ENCODE assay signal across 8 mouse cellular contexts in genomic region chr4:117390850-117391795, GRCm38 (mm10).
A peak's percentile ranks its signal among the peaks of the same experiment; 100 is the strongest.
DNase-seq lines count a peak whose midpoint lies in the region; ATAC-seq and TF ChIP-seq lines count a peak whose summit lies in the region.
"Had no signal": no experiment of that assay in that cellular context is flagged by ENCODE, and none has a peak within 500 bp of the region (broad histone marks: within the 10 kb centered on the region; RNA-seq: fewer than 3 reads in every experiment).

No protein-coding gene starts in this region.

- no peak for TF ChIP-seq CTCF in liver, postnatal 0 days (IDR thresholded peaks at IDR 0.05; ENCODE audit: low read depth)
- TF ChIP-seq CTCF in intestine, postnatal 0 days (IDR thresholded peaks at IDR 0.05; ENCODE audit: low read depth) = no peak

- no peak for TF ChIP-seq EP300 in liver, postnatal 0 days (IDR thresholded peaks at IDR 0.05; ENCODE audit: low read depth)

- H3K9ac ChIP-seq in liver, embryonic 12.5 days = no peak overlapping the region
- no peak overlapping the region for H3K9ac ChIP-seq in liver, postnatal 0 days (replicated peaks)
- no peak overlapping the region for H3K9ac ChIP-seq in intestine, postnatal 0 days (ENCODE audit: low read depth, low read length)
- no peak overlapping the region for H3K9ac ChIP-seq in neural tube, embryonic 13.5 days

- peaks cover 30% of the 10 kb centered on the region for H3K4me1 ChIP-seq in liver, embryonic 12.5 days
- H3K4me1 ChIP-seq in liver, postnatal 0 days (ENCODE audit: insufficient read depth) = no peaks in the 10 kb centered on the region
- peaks cover 35% of the 10 kb centered on the region for H3K4me1 ChIP-seq in forebrain, embryonic 10.5 days
- no peaks in the 10 kb centered on the region for H3K4me1 ChIP-seq in intestine, postnatal 0 days (replicated peaks; ENCODE audit: control insufficient read depth, insufficient read depth, low read length)
- H3K4me1 ChIP-seq in neural tube, embryonic 13.5 days (replicated peaks) = peaks cover 29% of the 10 kb centered on the region

- 38% methylated on average over 22 of the region's 22 CpGs for WGBS in liver, embryonic 12.5 days (ENCODE audit: insufficient replicate concordance)
- WGBS in liver, postnatal 0 days (ENCODE audit: insufficient replicate concordance) = 50% methylated on average over 22 of the region's 22 CpGs
- WGBS in forebrain, embryonic 10.5 days = 29% methylated on average over 22 of the region's 22 CpGs
- WGBS in intestine, postnatal 0 days = 38% methylated on average over 22 of the region's 22 CpGs
- WGBS in neural tube, embryonic 13.5 days = 17% methylated on average over 22 of the region's 22 CpGs

- DNase-seq in liver, postnatal 0 days = no peak
- no peak for DNase-seq in forebrain, embryonic 10.5 days (ENCODE audit: extremely low spot score, low spot score)
- no peak for DNase-seq in layer of hippocampus, adult 9-10 months (ENCODE audit: low spot score)
- DNase-seq: kidney, postnatal 25 days had no signal

- H3K27me3 ChIP-seq in liver, embryonic 12.5 days (replicated peaks) = peaks cover 10% of the 10 kb centered on the region; the same call in 1 of the 2 replicates
- H3K27me3 ChIP-seq in liver, postnatal 0 days (ENCODE audit: insufficient read depth, low read length) = no peaks in the 10 kb centered on the region
- H3K27me3 ChIP-seq in forebrain, embryonic 10.5 days (ENCODE audit: poor library complexity, severe bottlenecking) = peaks cover 79% of the 10 kb centered on the region
- peaks cover 14% of the 10 kb centered on the region; the same call in 1 of the 2 replicates for H3K27me3 ChIP-seq in intestine, postnatal 0 days (replicated peaks; ENCODE audit: control insufficient read depth, insufficient read depth, low read length)
- H3K27me3 ChIP-seq in neural tube, embryonic 13.5 days = peaks cover 94% of the 10 kb centered on the region

- ATAC-seq in liver, embryonic 12.5 days = no peak
- ATAC-seq in liver, postnatal 0 days = no peak
- no peak for ATAC-seq in intestine, postnatal 0 days
- ATAC-seq in neural tube, embryonic 13.5 days (ENCODE audit: low read depth) = no peak
- ATAC-seq in CD4-positive, CD25-positive, alpha-beta regulatory T cell, adult 4 months = no peak

- peak overlapping the region; percentile 28 for H3K4me3 ChIP-seq in liver, embryonic 12.5 days
- H3K4me3 ChIP-seq in liver, postnatal 0 days (ENCODE audit: low read depth, low read length) = no peak overlapping the region
- H3K4me3 ChIP-seq in forebrain, embryonic 10.5 days = peak overlapping the region; percentile 27
- no peak overlapping the region for H3K4me3 ChIP-seq in intestine, postnatal 0 days (ENCODE audit: low read depth, low read length)
- peak overlapping the region; percentile 3; the same call in 1 of the 2 replicates for H3K4me3 ChIP-seq in neural tube, embryonic 13.5 days

- H3K36me3 ChIP-seq in liver, embryonic 12.5 days = no peaks in the 10 kb centered on the region
- H3K36me3 ChIP-seq in liver, postnatal 0 days (replicated peaks; ENCODE audit: insufficient read depth, low read length) = no peaks in the 10 kb centered on the region
- no peaks in the 10 kb centered on the region for H3K36me3 ChIP-seq in forebrain, embryonic 10.5 days (replicated peaks)
- no peaks in the 10 kb centered on the region for H3K36me3 ChIP-seq in intestine, postnatal 0 days (ENCODE audit: control insufficient read depth, insufficient read depth)
- no peaks in the 10 kb centered on the region for H3K36me3 ChIP-seq in neural tube, embryonic 13.5 days

- H3K27ac ChIP-seq in liver, embryonic 12.5 days = no peak overlapping the region
- H3K27ac ChIP-seq in liver, postnatal 0 days (ENCODE audit: low read depth) = no peak overlapping the region
- no peak overlapping the region for H3K27ac ChIP-seq in forebrain, embryonic 10.5 days
- H3K27ac ChIP-seq in intestine, postnatal 0 days (ENCODE audit: low read depth, low read length) = no peak overlapping the region
- H3K27ac ChIP-seq in neural tube, embryonic 13.5 days (replicated peaks) = 0 out of 2 replicates have a peak overlapping the region, but pooled peaks have one; percentile 0

- no peaks in the 10 kb centered on the region for H3K9me3 ChIP-seq in liver, embryonic 12.5 days (replicated peaks)
- H3K9me3 ChIP-seq in liver, postnatal 0 days (ENCODE audit: low read length) = no peaks in the 10 kb centered on the region
- no peaks in the 10 kb centered on the region for H3K9me3 ChIP-seq in forebrain, embryonic 10.5 days
- no peaks in the 10 kb centered on the region for H3K9me3 ChIP-seq in intestine, postnatal 0 days (ENCODE audit: control insufficient read depth)
- H3K9me3 ChIP-seq in neural tube, embryonic 13.5 days = no peaks in the 10 kb centered on the region

- H3K4me2 ChIP-seq in liver, embryonic 12.5 days = peak overlapping the region; percentile 55
- H3K4me2 ChIP-seq in liver, postnatal 0 days (ENCODE audit: low read depth, low read length) = no peak overlapping the region
- H3K4me2 ChIP-seq in intestine, postnatal 0 days (replicated peaks; ENCODE audit: low read depth) = 0 out of 2 replicates have a peak overlapping the region, but pooled peaks have one; percentile 14
- H3K4me2 ChIP-seq in neural tube, embryonic 13.5 days = peak overlapping the region; percentile 30

Comparison
In these comparisons a context has a peak if more than half of its experiments do, and no peak if none do; other contexts are left out.
1. H3K4me3 ChIP-seq: peak in liver, embryonic 12.5 days (single experiment), forebrain, embryonic 10.5 days (single experiment) and neural tube, embryonic 13.5 days (single experiment); none in liver, postnatal 0 days (single experiment) and intestine, postnatal 0 days (single experiment).